Mouse (Mus musculus) forebrain, embryonic 15.5 days (tissue): ENCODE measurements at regions not wholly inside any gene's neighbourhood (a gene's known extent, or its start where the extent isn't known, plus 50 kb on each side); places are given as distances from the start of the nearest gene placed in this dataset.

Source experiments
- ATAC-seq: fragments of 200-750 bp; cut with Nextera tagmentation; replicated peaks from 2 replicates; pipeline ENCODE4 v1.8.0; 2017; ENCODE audit warnings: mild to moderate bottlenecking, moderate TSS enrichment, moderate library complexity
- H3K27ac ChIP-seq: fragments of 300-500 bp; sonication (generic); replicated peaks from 2 replicates; pipeline ENCODE4 v1.5.1; 2015; ENCODE audit warnings: mild to moderate bottlenecking, inconsistent platforms
- H3K27me3 ChIP-seq: fragments of 300-500 bp; sonication (generic); 2 replicates; pipeline ENCODE4 v1.6.1; 2015; ENCODE audit warnings: inconsistent platforms
- H3K36me3 ChIP-seq: fragments of 300-500 bp; sonication (generic); 2 replicates; pipeline ENCODE4 v1.6.1; 2015; ENCODE audit warnings: mild to moderate bottlenecking, inconsistent platforms
- H3K4me1 ChIP-seq: fragments of 300-500 bp; sonication (generic); 2 replicates; pipeline ENCODE4 v1.6.1; 2015; ENCODE audit warnings: inconsistent platforms
- H3K4me2 ChIP-seq: fragments of 300-500 bp; sonication (generic); replicated peaks from 2 replicates; pipeline ENCODE4 v1.6.1; 2015; ENCODE audit warnings: mild to moderate bottlenecking, inconsistent platforms
- H3K4me3 ChIP-seq: fragments of 300-500 bp; sonication (generic); 2 replicates; pipeline ENCODE4 v1.5.1; 2015; ENCODE audit warnings: mild to moderate bottlenecking, inconsistent platforms
- H3K9ac ChIP-seq: fragments of 300-500 bp; sonication (generic); replicated peaks from 2 replicates; pipeline ENCODE4 v1.6.1; 2015; ENCODE audit warnings: mild to moderate bottlenecking, inconsistent platforms
- H3K9me3 ChIP-seq: fragments of 300-500 bp; sonication (generic); 2 replicates; pipeline ENCODE4 v1.6.1; 2016; ENCODE audit warnings: inconsistent platforms
- WGBS: fragments of 180-500 bp; shearing (Covaris S2); methylation state at CpG from one replicate; pipeline ENCODE4 v1.1.7; 2015; ENCODE audit warnings: mixed read lengths; 5-methylcytosine and 5-hydroxymethylcytosine counted together

GRCm38 (mm10) chr6:11647651-11648050 is 259.6 kb downstream of the Ndufa4 start:
- Histone ChIP-seq H3K9me3 (no peaks in the 10 kb centered on the region), H3K36me3 (no peaks in the 10 kb centered on the region), H3K27ac (no peak overlapping the region), H3K4me3 (no peak overlapping the region), H3K27me3 (no peaks in the 10 kb centered on the region), H3K4me2 (no peak overlapping the region), H3K4me1 (no peaks in the 10 kb centered on the region), H3K9ac (no peak overlapping the region)
- WGBS: 50% methylated on average over 1 of the region's 1 CpGs
- no peak for ATAC-seq

GRCm38 (mm10) chr6:11613331-11613730 is 294.0 kb downstream of the Ndufa4 start:
- Histone ChIP-seq H3K4me3 (no peak overlapping the region), H3K9ac (no peak overlapping the region), H3K27ac (no peak overlapping the region), H3K9me3 (no peaks in the 10 kb centered on the region), H3K4me1 (no peaks in the 10 kb centered on the region), H3K27me3 (no peaks in the 10 kb centered on the region), H3K4me2 (no peak overlapping the region), H3K36me3 (no peaks in the 10 kb centered on the region)
- 66% methylated on average over 4 of the region's 4 CpGs for WGBS
- 0 out of 2 replicates have a peak, but pooled peaks have one; percentile 8 for ATAC-seq

- Histone ChIP-seq H3K9me3 (no peaks in the 10 kb centered on the region), H3K4me1 (no peaks in the 10 kb centered on the region), H3K27me3 (no peaks in the 10 kb centered on the region), H3K36me3 (no peaks in the 10 kb centered on the region), H3K4me2 (no peak overlapping the region), H3K27ac (no peak overlapping the region), H3K4me3 (no peak overlapping the region), H3K9ac (no peak overlapping the region)
- ATAC-seq: no peak
Measured at GRCm38 (mm10) chr6:11608214-11608613, 299.1 kb downstream of the Ndufa4 start.

GRCm38 (mm10) chr6:11607696-11608095 is 299.6 kb downstream of the Ndufa4 start:
- Histone ChIP-seq H3K27ac (no peak overlapping the region), H3K36me3 (no peaks in the 10 kb centered on the region), H3K4me2 (no peak overlapping the region), H3K9me3 (no peaks in the 10 kb centered on the region), H3K27me3 (no peaks in the 10 kb centered on the region), H3K9ac (no peak overlapping the region), H3K4me3 (no peak overlapping the region), H3K4me1 (no peaks in the 10 kb centered on the region)
- no peak for ATAC-seq
- 90% methylated on average over 2 of the region's 2 CpGs for WGBS

- no peaks in the 10 kb centered on the region for H3K27me3 ChIP-seq
- ATAC-seq: no peak; the same call in 1 of the 2 replicates
- H3K4me3 ChIP-seq: no peak overlapping the region
- H3K36me3 ChIP-seq: no peaks in the 10 kb centered on the region
- H3K9me3 ChIP-seq: no peaks in the 10 kb centered on the region
- H3K4me1 ChIP-seq: no peaks in the 10 kb centered on the region
- no peak overlapping the region for H3K4me2 ChIP-seq
- no peak overlapping the region for H3K27ac ChIP-seq
- WGBS: 30% methylated on average over 3 of the region's 3 CpGs
- H3K9ac ChIP-seq: no peak overlapping the region
Measured at GRCm38 (mm10) chr6:11606055-11606454, 301.2 kb downstream of the Ndufa4 start.

GRCm38 (mm10) chr6:11605526-11605925 is 301.8 kb downstream of the Ndufa4 start:
- Histone ChIP-seq H3K9ac (no peak overlapping the region), H3K4me2 (no peak overlapping the region), H3K9me3 (no peaks in the 10 kb centered on the region), H3K4me3 (no peak overlapping the region), H3K36me3 (no peaks in the 10 kb centered on the region), H3K4me1 (no peaks in the 10 kb centered on the region), H3K27ac (no peak overlapping the region), H3K27me3 (no peaks in the 10 kb centered on the region)
- WGBS: 71% methylated on average over 4 of the region's 4 CpGs
- no peak for ATAC-seq

- Histone ChIP-seq H3K27ac (no peak overlapping the region), H3K9ac (no peak overlapping the region), H3K4me3 (no peak overlapping the region), H3K9me3 (no peaks in the 10 kb centered on the region), H3K4me2 (no peak overlapping the region), H3K27me3 (no peaks in the 10 kb centered on the region), H3K36me3 (no peaks in the 10 kb centered on the region), H3K4me1 (peaks cover 8% of the 10 kb centered on the region)
- peak; percentile 57; the same call in 1 of the 2 replicates for ATAC-seq
- 18% methylated on average over 2 of the region's 2 CpGs for WGBS
Measured at GRCm38 (mm10) chr6:11594936-11595335, 312.4 kb downstream of the Ndufa4 start.

- Histone ChIP-seq H3K9me3 (no peaks in the 10 kb centered on the region), H3K4me1 (peaks cover 8% of the 10 kb centered on the region), H3K36me3 (no peaks in the 10 kb centered on the region), H3K27me3 (no peaks in the 10 kb centered on the region), H3K4me3 (no peak overlapping the region), H3K9ac (no peak overlapping the region), H3K27ac (no peak overlapping the region), H3K4me2 (no peak overlapping the region)
- WGBS: 75% methylated on average over 14 of the region's 14 CpGs
- ATAC-seq: peak; percentile 69
Measured at GRCm38 (mm10) chr6:11593583-11594271, 313.6 kb downstream of the Ndufa4 start.

GRCm38 (mm10) chr6:11576091-11576490 is 331.2 kb downstream of the Ndufa4 start:
- WGBS: 83% methylated on average over 5 of the region's 5 CpGs

GRCm38 (mm10) chr6:11565246-11565645 is 342.1 kb downstream of the Ndufa4 start:
- WGBS: 94% methylated on average over 2 of the region's 2 CpGs
- H3K4me2 ChIP-seq: no peak overlapping the region
- H3K27me3 ChIP-seq: no peaks in the 10 kb centered on the region
- no peaks in the 10 kb centered on the region for H3K9me3 ChIP-seq
- ATAC-seq: no peak
- H3K4me3 ChIP-seq: no peak overlapping the region
- H3K36me3 ChIP-seq: no peaks in the 10 kb centered on the region
- H3K9ac ChIP-seq: no peak overlapping the region
- no peak overlapping the region for H3K27ac ChIP-seq
- no peaks in the 10 kb centered on the region for H3K4me1 ChIP-seq

More at GRCm38 (mm10) chr6:11576091-11576490, 331.2 kb downstream of the Ndufa4 start:
- H3K9me3 ChIP-seq: no peaks in the 10 kb centered on the region
- H3K4me2 ChIP-seq: no peak overlapping the region
- ATAC-seq: no peak
- H3K27me3 ChIP-seq: no peaks in the 10 kb centered on the region
- H3K36me3 ChIP-seq: no peaks in the 10 kb centered on the region
- no peak overlapping the region for H3K27ac ChIP-seq
- no peak overlapping the region for H3K4me3 ChIP-seq
- no peaks in the 10 kb centered on the region for H3K4me1 ChIP-seq
- no peak overlapping the region for H3K9ac ChIP-seq

- no peak overlapping the region for H3K27ac ChIP-seq
- no peaks in the 10 kb centered on the region for H3K27me3 ChIP-seq
- no peak overlapping the region for H3K4me2 ChIP-seq
- H3K4me1 ChIP-seq: no peaks in the 10 kb centered on the region
- no peaks in the 10 kb centered on the region for H3K36me3 ChIP-seq
- no peak overlapping the region for H3K9ac ChIP-seq
- ATAC-seq: no peak
- H3K4me3 ChIP-seq: no peak overlapping the region
- no peaks in the 10 kb centered on the region for H3K9me3 ChIP-seq
Measured at GRCm38 (mm10) chr6:11550473-11550872, 356.8 kb downstream of the Ndufa4 start.

GRCm38 (mm10) chr6:11547318-11547717 is 360.0 kb downstream of the Ndufa4 start:
- Histone ChIP-seq H3K4me2 (no peak overlapping the region), H3K9me3 (no peaks in the 10 kb centered on the region), H3K4me1 (no peaks in the 10 kb centered on the region), H3K27me3 (no peaks in the 10 kb centered on the region), H3K4me3 (no peak overlapping the region), H3K27ac (no peak overlapping the region), H3K9ac (no peak overlapping the region), H3K36me3 (no peaks in the 10 kb centered on the region)
- ATAC-seq: no peak
